Mouse (Mus musculus) lung, adult 2 months (tissue): ENCODE data around the gene Adgrg1. TPM values are rescaled to one million over a fixed set of nuclear protein-coding genes. Genes with fewer than 3 reads are reported as not detected.

Experiments
- DNase-seq: peaks from one replicate; pipeline ENCODE4 v3.0.0; 2022
- H3K4me1 ChIP-seq: fragments of 200-500 bp; 2 replicates; pipeline ENCODE4 v1.6.1; 2011; ENCODE audit warnings: low read length; ENCODE audit not compliant: control insufficient read depth, insufficient read depth
- H3K4me3 ChIP-seq: fragments of 200-500 bp; replicated peaks from 2 replicates; pipeline ENCODE3; 2011; ENCODE audit warnings: low read depth, mild to moderate bottlenecking, control low read depth, low read length; ENCODE audit errors: extremely low read depth
- CTCF ChIP-seq: fragments of 200-500 bp; IDR thresholded peaks from 2 replicates; pipeline ENCODE4 v1.5.1; 2011; ENCODE audit warnings: mild to moderate bottlenecking, low read length, control low read depth; ENCODE audit not compliant: insufficient read depth
- POLR2A ChIP-seq: fragments of 200-500 bp; IDR thresholded peaks from 2 replicates; pipeline ENCODE4 v1.6.1; 2011; ENCODE audit warnings: low read depth, mild to moderate bottlenecking, control low read depth, low read length, borderline replicate concordance; ENCODE audit errors: extremely low read depth
- WGBS: fragments of 180-500 bp; shearing (Covaris S2); methylation state at CpG from one replicate; pipeline ENCODE4 v1.1.7; 2018; 5-methylcytosine and 5-hydroxymethylcytosine counted together
- polyA plus RNA-seq: library from polyadenylated mRNA; depleted of rRNA; stranded (reverse); fragments of >200 nt; gene quantifications from 2 replicates; pipeline ENCODE4 v1.2.3, GENCODE M21; 2012

Gene Adgrg1
- polyA plus RNA-seq, 1 experiment, result 233 TPM

- 59% methylated on average over 3 of the region's 3 CpGs for WGBS
- Histone ChIP-seq H3K4me3 (no peak overlapping the region), H3K4me1 (peaks cover 3% of the 10 kb centered on the region; the same call in 1 of the 2 replicates)
- DNase-seq, result peak; percentile 69
- TF ChIP-seq CTCF (no peak), POLR2A (no peak)
Observed at GRCm38 (mm10) chr8:94967554-94967953, 7.0 kb upstream of the Adgrg1 start.

- H3K4me3 ChIP-seq, result no peak overlapping the region
- no peak for TF ChIP-seq CTCF
- no peak for TF ChIP-seq POLR2A
- DNase-seq, result no peak
- WGBS, result 81% methylated on average over 9 of the region's 9 CpGs
- H3K4me1 ChIP-seq, result peaks cover 2% of the 10 kb centered on the region; the same call in 1 of the 2 replicates
Observed at GRCm38 (mm10) chr8:94973270-94973669, 1.3 kb upstream of the Adgrg1 start.

GRCm38 (mm10) chr8:94973786-94974185 is 765 bp upstream of the Adgrg1 start:
- WGBS, result 76% methylated on average over 9 of the region's 9 CpGs
- no peak for DNase-seq
- TF ChIP-seq CTCF, result no peak
- TF ChIP-seq POLR2A, result no peak
- peaks cover 2% of the 10 kb centered on the region; the same call in 1 of the 2 replicates for H3K4me1 ChIP-seq
- H3K4me3 ChIP-seq, result no peak overlapping the region

- H3K4me3 ChIP-seq, result peak overlapping the region; percentile 72
- WGBS, result 18% methylated on average over 17 of the region's 17 CpGs
- H3K4me1 ChIP-seq, result peaks cover 2% of the 10 kb centered on the region; the same call in 1 of the 2 replicates
- TF ChIP-seq POLR2A, result peak; percentile 96; the same call in 1 of the 2 replicates
- TF ChIP-seq CTCF, result no peak
- peak; percentile 73 for DNase-seq
Observed at GRCm38 (mm10) chr8:94976651-94977417, 2.3 kb downstream of the Adgrg1 start.

- H3K4me3 ChIP-seq, result peak overlapping the region; percentile 49
- peaks cover 6% of the 10 kb centered on the region; the same call in 1 of the 2 replicates for H3K4me1 ChIP-seq
- 46% methylated on average over 9 of the region's 9 CpGs for WGBS
- DNase-seq, result no peak
- TF ChIP-seq POLR2A, result no peak
- no peak for TF ChIP-seq CTCF
Observed at GRCm38 (mm10) chr8:94978131-94978530, 3.6 kb downstream of the Adgrg1 start.

- WGBS, result 57% methylated on average over 13 of the region's 13 CpGs
- DNase-seq, result no peak
- no peak overlapping the region for H3K4me3 ChIP-seq
- TF ChIP-seq CTCF, result no peak
- TF ChIP-seq POLR2A, result no peak
- H3K4me1 ChIP-seq, result peaks cover 10% of the 10 kb centered on the region; the same call in 1 of the 2 replicates
Observed at GRCm38 (mm10) chr8:94978593-94979319, 4.2 kb downstream of the Adgrg1 start.

GRCm38 (mm10) chr8:94980176-94980575 is 5.6 kb downstream of the Adgrg1 start:
- Histone ChIP-seq H3K4me1 (peaks cover 17% of the 10 kb centered on the region), H3K4me3 (no peak overlapping the region)
- DNase-seq, result no peak
- 75% methylated on average over 5 of the region's 5 CpGs for WGBS
- TF ChIP-seq POLR2A, result no peak

- peaks cover 17% of the 10 kb centered on the region for H3K4me1 ChIP-seq
- 55% methylated on average over 8 of the region's 8 CpGs for WGBS
- no peak for TF ChIP-seq POLR2A
- no peak for TF ChIP-seq CTCF
- no peak for DNase-seq
- no peak overlapping the region for H3K4me3 ChIP-seq
Observed at GRCm38 (mm10) chr8:94980976-94981375, 6.4 kb downstream of the Adgrg1 start.

- H3K4me3 ChIP-seq, result no peak overlapping the region
- WGBS, result 73% methylated on average over 7 of the region's 7 CpGs
- peaks cover 17% of the 10 kb centered on the region for H3K4me1 ChIP-seq
- TF ChIP-seq CTCF (no peak), POLR2A (no peak)
- no peak for DNase-seq
Observed at GRCm38 (mm10) chr8:94981848-94982247, 7.3 kb downstream of the Adgrg1 start.
